Mouse (Mus musculus) stomach, postnatal 0 days (tissue): ENCODE results near the gene Ubxn6.

ENCODE experiments used
- CTCF ChIP-seq: IDR thresholded peaks from 2 replicates; pipeline ENCODE4 v1.5.1; 2016; ENCODE audit warnings: antibody characterized with exemption, low read depth, mild to moderate bottlenecking, moderate library complexity
- EP300 ChIP-seq: optimal IDR thresholded peaks from 2 replicates; pipeline ENCODE3; 2016; ENCODE audit warnings: antibody characterized with exemption

DNA sequence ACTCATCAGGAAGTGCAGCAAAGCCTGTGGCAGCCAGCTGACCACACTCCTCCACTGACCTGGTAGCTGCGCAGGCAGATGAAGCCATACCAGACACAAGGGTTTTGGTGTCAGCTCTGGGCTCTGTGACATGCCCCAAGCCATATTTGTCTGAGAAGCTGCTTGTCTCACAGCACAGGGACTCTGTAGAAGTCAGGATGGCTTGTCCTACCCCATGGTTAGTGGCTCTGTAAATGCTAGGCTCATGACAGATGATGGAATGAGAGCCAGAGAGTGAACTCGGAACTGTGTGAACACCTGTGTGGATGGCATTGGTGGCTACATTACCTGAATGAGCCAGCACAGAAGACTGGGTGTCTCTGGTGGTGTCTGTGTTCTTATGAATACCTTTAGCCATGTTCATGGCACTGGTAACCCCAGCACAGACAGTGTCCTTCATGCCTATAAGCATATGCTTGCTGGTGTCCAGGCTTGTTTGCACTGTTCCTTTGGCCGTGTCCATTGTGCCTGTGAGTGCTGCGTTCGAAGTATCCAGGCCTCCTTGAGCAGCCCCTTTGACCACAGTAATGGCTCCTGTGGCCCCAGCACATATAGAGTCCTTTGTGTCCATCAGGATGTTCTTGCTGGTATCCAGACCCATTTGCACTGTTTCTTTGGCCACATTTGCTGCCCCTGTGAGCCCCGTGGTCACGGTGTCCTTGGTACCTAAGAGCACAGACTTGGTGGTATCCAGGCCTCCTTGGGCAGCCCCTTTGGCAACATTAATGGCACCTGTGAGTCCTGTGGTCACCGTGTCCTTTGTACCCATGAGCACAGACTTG is 28.8 kb upstream of the Ubxn6 start:
- no peak for TF ChIP-seq CTCF
- no peak for TF ChIP-seq EP300
